Comparison of ENCODE assay signal across 8 mouse cellular contexts in genomic region chr13:43171020-43171710, GRCm38 (mm10). TPM values are rescaled to one million over a fixed set of nuclear protein-coding genes. Genes with fewer than 3 reads are reported as not detected.
DNase-seq lines count a peak whose midpoint lies in the region; ATAC-seq and TF ChIP-seq lines count a peak whose summit lies in the region.

Gene Tbc1d7 (minus strand): TSS chr13:43171501.

- DNase-seq in CH12.LX (ENCODE audit: extremely low read depth) = peak; percentile 95
- peak; percentile 92 for DNase-seq in c-Kit-positive CD71-positive TER-119-negative erythroid progenitor cells, embryonic 14.5 days (ENCODE audit: low read depth)
- DNase-seq in forebrain, embryonic 11.5 days (ENCODE audit: low spot score) = peak; percentile 99
- DNase-seq in kidney, postnatal 36 days = peak; percentile 98 to 100
- peak; percentile 89 for DNase-seq in telencephalon, adult 2 months (ENCODE audit: low read depth, low spot score)

- 0 out of 4 replicates have a peak, but pooled peaks of 1 of the 2 experiments have one; percentile 8 for TF ChIP-seq CTCF in CH12.LX (conservative IDR thresholded peaks at IDR 0.05 in 1 of 2, IDR thresholded peaks at IDR 0.05 in 1 of 2; ENCODE audit: low read depth in 2 of 2, low read length in 2 of 2)

- H3K4me2 ChIP-seq in CH12.LX (ENCODE audit: insufficient read depth, low read depth, poor library complexity, severe bottlenecking) = peak within 1 kb of the TSS; percentile 90
- peak within 1 kb of the TSS; percentile 77 for H3K4me2 ChIP-seq in forebrain, embryonic 11.5 days (ENCODE audit: low read depth, low read length, severe bottlenecking)
- H3K4me2 ChIP-seq in heart, embryonic 16.5 days (ENCODE audit: low read depth, low read length) = peak within 1 kb of the TSS; percentile 78
- H3K4me2 ChIP-seq in liver, embryonic 15.5 days = peak within 1 kb of the TSS; percentile 86
- peak within 1 kb of the TSS; percentile 71 for H3K4me2 ChIP-seq in neural tube, embryonic 12.5 days (replicated peaks)

- peak; percentile 95 for ATAC-seq in forebrain, embryonic 11.5 days (replicated peaks; ENCODE audit: low FRiP score)
- peak; percentile 94 for ATAC-seq in heart, embryonic 16.5 days (replicated peaks; ENCODE audit: extremely low read depth, insufficient read depth, low FRiP score)
- ATAC-seq in liver, embryonic 15.5 days (ENCODE audit: insufficient read depth) = peak; percentile 95
- peak; percentile 93 for ATAC-seq in neural tube, embryonic 12.5 days (ENCODE audit: low FRiP score, low read depth)

- no peaks in the 10 kb centered on the region for H3K9me3 ChIP-seq in CH12.LX (replicated peaks; ENCODE audit: low read length)
- no peaks in the 10 kb centered on the region for H3K9me3 ChIP-seq in forebrain, embryonic 11.5 days (ENCODE audit: control insufficient read depth, low read length)
- no peaks in the 10 kb centered on the region for H3K9me3 ChIP-seq in heart, embryonic 16.5 days (replicated peaks; ENCODE audit: control insufficient read depth, low read length)
- H3K9me3 ChIP-seq in liver, embryonic 15.5 days (replicated peaks) = no peaks in the 10 kb centered on the region
- H3K9me3 ChIP-seq in neural tube, embryonic 12.5 days = no peaks in the 10 kb centered on the region

- peaks cover 3 to 30% of the 10 kb centered on the region in 2 experiments; a peak in 3 of 4 replicates for H3K4me1 ChIP-seq in CH12.LX (ENCODE audit: control insufficient read depth in 1 of 2, insufficient read depth in 2 of 2)
- H3K4me1 ChIP-seq in forebrain, embryonic 11.5 days (replicated peaks; ENCODE audit: control insufficient read depth, insufficient read depth, low read length) = no peaks in the 10 kb centered on the region; the same call in 1 of the 2 replicates
- H3K4me1 ChIP-seq in heart, embryonic 16.5 days (ENCODE audit: control insufficient read depth, insufficient read depth, low read length) = peaks cover 9% of the 10 kb centered on the region
- peaks cover 21% of the 10 kb centered on the region for H3K4me1 ChIP-seq in liver, embryonic 15.5 days (replicated peaks)
- 0 out of 2 replicates have a peak, but pooled peaks cover 6% of the 10 kb centered on the region for H3K4me1 ChIP-seq in neural tube, embryonic 12.5 days

- no peaks in the 10 kb centered on the region for H3K79me2 ChIP-seq in CH12.LX (replicated peaks; ENCODE audit: control insufficient read depth, extremely low read depth, insufficient read depth, poor library complexity, severe bottlenecking)

- peaks cover 2 to 24% of the 10 kb centered on the region in 2 experiments for H3K36me3 ChIP-seq in CH12.LX (replicated peaks in 1 of 2; ENCODE audit: control insufficient read depth in 1 of 2, insufficient read depth in 1 of 2, low read length in 1 of 2)
- no peaks in the 10 kb centered on the region for H3K36me3 ChIP-seq in forebrain, embryonic 11.5 days (ENCODE audit: control insufficient read depth, insufficient read depth, low read length)
- H3K36me3 ChIP-seq in heart, embryonic 16.5 days (ENCODE audit: control insufficient read depth, insufficient read depth) = no peaks in the 10 kb centered on the region
- no peaks in the 10 kb centered on the region for H3K36me3 ChIP-seq in liver, embryonic 15.5 days (replicated peaks)
- no peaks in the 10 kb centered on the region; the same call in 1 of the 2 replicates for H3K36me3 ChIP-seq in neural tube, embryonic 12.5 days

- no peaks in the 10 kb centered on the region for H3K27me3 ChIP-seq in CH12.LX (replicated peaks)
- no peaks in the 10 kb centered on the region for H3K27me3 ChIP-seq in forebrain, embryonic 11.5 days (ENCODE audit: control insufficient read depth, insufficient read depth, low read length)
- no peaks in the 10 kb centered on the region for H3K27me3 ChIP-seq in heart, embryonic 16.5 days (ENCODE audit: control insufficient read depth, insufficient read depth, low read length)
- H3K27me3 ChIP-seq in liver, embryonic 15.5 days = no peaks in the 10 kb centered on the region
- no peaks in the 10 kb centered on the region for H3K27me3 ChIP-seq in neural tube, embryonic 12.5 days (replicated peaks)

- H3K4me3 ChIP-seq in CH12.LX (replicated peaks in 1 of 3; ENCODE audit: low read depth in 2 of 3, low read length in 2 of 3, poor library complexity in 1 of 3) = peak within 1 kb of the TSS; percentile 70 to 82 (median 79)
- H3K4me3 ChIP-seq in forebrain, embryonic 11.5 days (ENCODE audit: low read depth, low read length) = peak within 1 kb of the TSS; percentile 54
- H3K4me3 ChIP-seq in heart, embryonic 16.5 days (ENCODE audit: low read length) = peak within 1 kb of the TSS; percentile 78
- H3K4me3 ChIP-seq in liver, embryonic 15.5 days (replicated peaks) = peak within 1 kb of the TSS; percentile 65
- peak within 1 kb of the TSS; percentile 60 for H3K4me3 ChIP-seq in neural tube, embryonic 12.5 days

- H3K27ac ChIP-seq in CH12.LX (ENCODE audit: insufficient read depth, low read depth) = 0 out of 2 replicates have a peak within 1 kb of the TSS, but pooled peaks have one; percentile 23
- no peak within 1 kb of the TSS for H3K27ac ChIP-seq in forebrain, embryonic 11.5 days (ENCODE audit: low read depth, low read length)
- peak within 1 kb of the TSS; percentile 87 for H3K27ac ChIP-seq in heart, embryonic 16.5 days (ENCODE audit: low read length)
- peak within 1 kb of the TSS; percentile 62 for H3K27ac ChIP-seq in liver, embryonic 15.5 days (replicated peaks)
- H3K27ac ChIP-seq in neural tube, embryonic 12.5 days = no peak within 1 kb of the TSS

- no peak for TF ChIP-seq RAD21 in CH12.LX (IDR thresholded peaks at IDR 0.05; ENCODE audit: low read depth, low read length)

- dilution Hi-C loops in CH12.LX (cut with MboI; ENCODE audit: extremely low pct_ligation_motif_present, extremely low pct_unique_long_range_greater_than_20kb, low sequenced_read_pairs) = no loop called here

- H3K9ac ChIP-seq in CH12.LX (ENCODE audit: insufficient read depth, low read depth) = peak within 1 kb of the TSS; percentile 89
- peak within 1 kb of the TSS; percentile 77 for H3K9ac ChIP-seq in forebrain, embryonic 11.5 days (ENCODE audit: low read length)
- peak within 1 kb of the TSS; percentile 92 for H3K9ac ChIP-seq in heart, embryonic 16.5 days (ENCODE audit: low read length)
- H3K9ac ChIP-seq in liver, embryonic 15.5 days = peak within 1 kb of the TSS; percentile 64
- peak within 1 kb of the TSS; percentile 80 for H3K9ac ChIP-seq in neural tube, embryonic 12.5 days

- WGBS in forebrain, embryonic 11.5 days = 1% methylated on average over 48 of the region's 48 CpGs
- WGBS in heart, embryonic 16.5 days = under 1% methylated on average over 48 of the region's 48 CpGs
- WGBS in liver, embryonic 15.5 days (ENCODE audit: insufficient replicate concordance) = under 1% methylated on average over 48 of the region's 48 CpGs
- under 1% methylated on average over 48 of the region's 48 CpGs for whole genome bisulfite sequencing in neural tube, embryonic 12.5 days

- peak; percentile 99 for TF ChIP-seq POLR2A in CH12.LX (IDR thresholded peaks at IDR 0.05; ENCODE audit: low read depth, low read length)

- in situ Hi-C loops in CH12.LX (cut with MboI; ENCODE audit: low pct_ligation_motif_present, low pct_unique_long_range_greater_than_20kb, low sequenced_read_pairs) = loop anchor here (10.0 kb wide), 1 partner anchor 564 kb away; no protein-coding TSS in a partner anchor

- TF ChIP-seq EP300 in CH12.LX (IDR thresholded peaks at IDR 0.05; ENCODE audit: low read length) = 0 out of 2 replicates have a peak, but pooled peaks have one; percentile 21

TF ChIP-seq in CH12.LX, 34 proteins besides CTCF, POLR2A, EP300 and RAD21 (continues in another document):
- TF ChIP-seq USF1 (IDR thresholded peaks at IDR 0.05; ENCODE audit: low read depth, low read length) = peak; percentile 29
- TF ChIP-seq TBP (conservative IDR thresholded peaks at IDR 0.05; ENCODE audit: low read depth, low read length) = 0 out of 2 replicates have a peak, but pooled peaks have one; percentile 60
- peak; percentile 91 for TF ChIP-seq ZMIZ1 (IDR thresholded peaks at IDR 0.05; ENCODE audit: low read depth, low read length)
- no peak for TF ChIP-seq ZC3H11A (IDR thresholded peaks at IDR 0.05; ENCODE audit: low read depth, low read length)
- no peak for TF ChIP-seq SMC3 (IDR thresholded peaks at IDR 0.05; ENCODE audit: low read depth, low read length)
- TF ChIP-seq HCFC1 (IDR thresholded peaks at IDR 0.05; ENCODE audit: low read depth, low read length) = peak; percentile 93
- TF ChIP-seq KAT2A (IDR thresholded peaks at IDR 0.05; ENCODE audit: insufficient replicate concordance, low read length) = peak; percentile 86; the same call in 1 of the 2 replicates
- no peak; the same call in 1 of the 2 replicates for TF ChIP-seq CHD1 (IDR thresholded peaks at IDR 0.05; ENCODE audit: low read depth, low read length)
- no peak; the same call in 1 of the 2 replicates for TF ChIP-seq GABPA (IDR thresholded peaks at IDR 0.05; ENCODE audit: insufficient replicate concordance, low read depth, low read length)
- TF ChIP-seq TCF12 (IDR thresholded peaks at IDR 0.05; ENCODE audit: low read depth, low read length) = peak; percentile 91
- TF ChIP-seq MAX (IDR thresholded peaks at IDR 0.05; ENCODE audit: low read length) = peak; percentile 96
- TF ChIP-seq SIN3A (IDR thresholded peaks at IDR 0.05; ENCODE audit: low read length) = peak; percentile 82
- TF ChIP-seq MAZ (IDR thresholded peaks at IDR 0.05; ENCODE audit: low read depth, low read length) = peak; percentile 63; the same call in 1 of the 2 replicates
- TF ChIP-seq BHLHE40 (IDR thresholded peaks at IDR 0.05; ENCODE audit: low read depth, low read length) = peak; percentile 59
- peak; percentile 82 for TF ChIP-seq MEF2A (IDR thresholded peaks at IDR 0.05; ENCODE audit: borderline replicate concordance, low read depth, low read length)
- peak; percentile 93 for TF ChIP-seq UBTF (IDR thresholded peaks at IDR 0.05; ENCODE audit: low read depth, low read length)
- TF ChIP-seq JUN (IDR thresholded peaks at IDR 0.05; ENCODE audit: insufficient read depth, low read depth, low read length) = no peak
- TF ChIP-seq NRF1 (IDR thresholded peaks at IDR 0.05; ENCODE audit: low read depth, low read length) = peak; percentile 98
- no peak; the same call in 1 of the 2 replicates for TF ChIP-seq USF2 (conservative IDR thresholded peaks at IDR 0.05; ENCODE audit: low read depth, low read length)
- TF ChIP-seq MXI1 (IDR thresholded peaks at IDR 0.05; ENCODE audit: low read depth, low read length) = peak; percentile 95
- TF ChIP-seq ETS1 (conservative IDR thresholded peaks at IDR 0.05; ENCODE audit: low read depth, low read length) = peak; percentile 51

RNA-seq across cellular contexts. Expression of gene Tbc1d7, which starts in this region (rescaled TPM):
- total RNA-seq in CH12.LX (2012; rRNA removed) (19.5 and 20.3 TPM in 2 replicates), CH12.LX (2014; rRNA removed) (20.2 and 23.4 TPM in 2 replicates)
- polyA plus RNA-seq in CH12.LX (2012; ENCODE audit: insufficient read length, low read depth) = 32.9 and 37.3 TPM in 2 replicates
- 70.0 and 74.7 TPM in 2 replicates for polyA plus RNA-seq in forebrain, embryonic 11.5 days (2014; fragmentation: Nextera tagmentation; extraction: Ambion mirVana)
- polyA plus RNA-seq in heart, embryonic 16.5 days (2015; fragmentation: Nextera tagmentation; extraction: Ambion mirVana) = 57.7 and 57.8 TPM in 2 replicates
- 12.3 and 13.7 TPM in 2 replicates for polyA plus RNA-seq in liver, embryonic 15.5 days (2015; fragmentation: Nextera tagmentation; extraction: Ambion mirVana)
- 73.0 and 73.7 TPM in 2 replicates for polyA plus RNA-seq in neural tube, embryonic 12.5 days (2016; fragmentation: Nextera tagmentation; extraction: Ambion mirVana)

Comparison
In these comparisons a context has a peak if more than half of its experiments do, and no peak if none do; other contexts are left out.
1. H3K27ac ChIP-seq: peak in CH12.LX (single experiment), heart, embryonic 16.5 days (single experiment) and liver, embryonic 15.5 days (single experiment); none in forebrain, embryonic 11.5 days (single experiment) and neural tube, embryonic 12.5 days (single experiment).
2. Peak in every context shown above with its lines, with median percentiles within 50 percentile points of each other: DNase-seq, H3K4me2 ChIP-seq, H3K4me3 ChIP-seq, H3K9ac ChIP-seq and ATAC-seq.